Mouse (Mus musculus) 416B (cell line): ENCODE measurements at regions not wholly inside any gene's neighbourhood (a gene's known extent, or its start where the extent isn't known, plus 50 kb on each side); places are given as distances from the start of the nearest gene placed in this dataset.

ENCODE experiments used
- DNase-seq: peaks from one replicate; pipeline ENCODE4 v3.0.0; 2011; ENCODE audit warnings: low read depth

- no peak for DNase-seq
Observed at GRCm38 (mm10) chrX:42332906-42333305, 156.6 kb upstream of the Tex13c2 start.

- DNase-seq, result no peak
Observed at GRCm38 (mm10) chrX:42333631-42334030, 155.9 kb upstream of the Tex13c2 start.

DNA sequence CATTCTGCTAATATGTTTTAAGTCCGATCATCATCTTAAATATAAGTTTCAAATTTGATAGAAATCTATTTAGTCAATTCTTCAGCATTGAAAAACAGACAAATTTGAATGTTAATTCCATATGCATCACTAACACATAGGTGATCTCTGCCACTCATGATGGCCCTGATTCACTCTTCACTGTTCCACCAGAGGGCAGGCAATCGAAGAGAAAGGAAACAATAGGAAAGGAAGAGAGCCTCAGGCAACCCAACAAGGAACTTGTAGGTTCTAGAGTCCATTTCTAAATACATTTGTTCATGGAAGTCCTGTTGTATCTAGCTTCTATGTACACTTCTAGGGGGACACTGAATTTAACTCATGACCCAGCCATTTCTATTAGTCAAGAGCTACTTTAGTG, 154.7 kb upstream of the Tex13c2 start:
- peak; percentile 23 for DNase-seq

- no peak for DNase-seq
Observed at GRCm38 (mm10) chrX:42336772-42337171, 152.7 kb upstream of the Tex13c2 start.

GRCm38 (mm10) chrX:42342362-42342761, 147.1 kb upstream of the Tex13c2 start:
- no peak for DNase-seq

DNA sequence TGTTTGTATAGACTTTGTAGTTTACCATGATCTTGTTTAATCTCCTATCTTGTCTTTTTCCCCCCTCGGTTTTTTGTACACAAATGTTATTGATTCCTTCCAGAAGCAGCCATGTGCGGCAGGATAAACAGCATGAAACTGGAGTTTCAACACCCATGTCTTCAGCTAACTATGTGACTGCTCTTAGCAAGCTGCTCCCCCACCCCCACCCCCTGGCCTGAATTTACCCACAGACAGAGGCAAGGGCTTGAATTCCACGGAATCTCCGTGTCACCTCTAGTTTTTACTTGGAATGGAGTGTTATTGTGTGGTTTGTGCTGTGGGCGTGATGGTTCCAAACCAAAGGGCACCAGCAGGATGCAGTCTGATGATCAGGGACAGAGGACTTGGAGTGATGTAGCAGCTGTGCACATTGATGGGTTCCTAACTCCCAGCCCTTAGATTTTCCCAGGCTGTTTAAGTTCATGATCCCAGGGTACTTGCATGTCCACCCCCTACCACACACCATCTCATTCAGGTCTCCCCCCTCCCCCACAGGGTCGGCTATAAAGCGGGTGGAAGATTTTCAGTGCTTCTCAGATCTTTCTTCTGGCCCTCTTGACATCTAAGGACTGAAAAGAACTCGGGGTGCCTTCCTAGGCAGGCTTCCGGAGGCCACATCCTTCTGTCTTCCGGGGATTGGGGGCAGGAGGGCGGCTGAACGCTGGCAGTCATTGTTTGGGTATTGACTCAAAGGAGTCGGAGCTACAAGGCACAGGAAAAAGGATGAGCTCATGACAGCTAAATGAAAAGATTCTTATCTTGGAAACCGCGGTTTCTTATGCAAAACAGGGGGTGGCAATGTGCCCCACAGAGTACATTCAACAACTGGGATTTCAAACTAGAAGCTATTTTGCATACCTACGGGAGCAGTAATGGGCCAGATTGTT, 146.3 kb upstream of the Tex13c2 start:
- peak; percentile 59 for DNase-seq

DNA sequence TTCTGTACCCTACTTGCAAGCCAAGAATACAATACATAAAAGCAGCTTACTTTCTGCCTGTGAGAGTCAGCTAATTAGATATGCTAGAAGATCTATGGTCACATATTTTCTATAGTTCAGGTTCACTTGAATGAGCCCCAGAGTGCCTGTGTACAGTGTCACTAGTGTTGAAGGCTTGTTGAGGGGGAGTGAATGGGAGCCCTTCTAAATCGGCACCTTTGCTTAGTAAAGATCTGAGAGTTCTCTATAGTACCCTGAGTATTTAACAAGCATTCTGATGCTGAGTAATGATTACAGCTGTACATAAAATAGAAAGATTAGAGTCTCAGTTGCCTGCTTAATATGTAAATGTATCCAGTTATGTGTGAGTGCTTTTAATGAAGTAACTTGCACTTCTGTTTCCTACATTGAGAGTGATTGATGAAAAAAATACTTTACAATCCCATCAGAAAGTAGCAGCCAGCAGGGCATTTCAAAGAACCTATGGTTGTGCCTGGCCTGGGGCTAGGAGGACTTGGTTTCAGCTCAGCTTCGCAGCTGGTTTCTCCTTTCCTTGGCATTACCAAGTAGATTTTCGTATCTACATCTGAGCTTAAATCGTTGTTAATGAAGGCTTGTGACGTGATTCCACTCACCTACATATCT, 136.8 kb upstream of the Tex13c2 start:
- no peak for DNase-seq

- no peak for DNase-seq
Observed at GRCm38 (mm10) chrX:42359381-42360172, 129.9 kb upstream of the Tex13c2 start.

DNA sequence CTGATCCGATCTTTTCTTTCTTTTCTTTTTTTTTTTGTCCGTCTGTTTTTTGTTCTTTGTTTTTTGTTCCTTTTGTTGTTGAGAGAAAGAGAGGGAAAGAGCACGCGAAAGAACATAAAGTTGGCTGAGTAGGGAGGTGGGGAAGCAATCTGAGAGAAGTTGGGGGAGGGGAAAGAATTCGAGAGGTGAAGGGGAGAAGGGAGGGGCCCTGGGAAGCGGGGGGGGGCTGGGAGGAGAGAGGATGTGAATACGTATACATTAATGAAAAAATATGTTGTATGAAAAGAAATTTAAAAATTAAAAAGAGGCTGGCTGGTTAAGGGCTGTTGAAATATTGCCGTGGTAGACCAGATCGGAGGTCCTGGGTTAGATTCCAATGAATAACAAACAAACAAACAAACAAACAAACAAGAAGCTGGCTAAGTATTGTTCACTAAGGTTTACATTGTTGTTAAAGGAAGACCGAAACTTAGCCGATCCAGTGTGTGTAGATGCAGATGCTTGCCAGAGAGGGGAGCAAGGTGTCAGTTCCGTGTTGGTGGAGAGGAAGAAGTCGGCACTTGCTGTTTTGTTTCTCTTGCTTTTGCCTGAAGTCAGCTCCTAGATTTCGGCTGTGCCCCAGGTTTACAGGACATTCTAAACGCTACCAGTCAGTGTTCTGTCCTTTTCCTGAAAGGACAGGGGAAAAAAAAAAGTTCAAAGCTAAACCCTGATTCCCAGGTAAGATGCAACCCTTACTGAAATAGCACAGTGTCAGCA, 129.1 kb upstream of the Tex13c2 start:
- no peak for DNase-seq

DNA sequence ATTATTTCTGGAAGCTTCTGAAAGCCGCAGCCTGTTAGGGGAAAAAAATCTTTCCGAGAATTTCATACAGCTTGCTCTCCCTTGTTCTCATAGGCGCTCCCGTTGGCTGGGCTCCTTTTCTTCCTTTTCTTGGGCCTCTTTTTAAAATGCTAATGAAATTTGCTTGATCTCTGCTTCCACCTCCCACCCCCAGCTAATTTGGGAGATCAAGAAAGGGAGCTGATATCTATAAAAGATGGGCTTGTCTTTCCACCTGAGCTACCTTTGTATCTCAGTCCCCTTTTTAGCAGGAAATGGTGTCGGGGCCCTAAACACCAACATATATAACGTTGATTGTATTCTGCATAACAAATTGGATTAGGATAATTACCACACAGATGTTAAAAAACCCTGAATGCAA, 128.5 kb upstream of the Tex13c2 start:
- no peak for DNase-seq

DNA sequence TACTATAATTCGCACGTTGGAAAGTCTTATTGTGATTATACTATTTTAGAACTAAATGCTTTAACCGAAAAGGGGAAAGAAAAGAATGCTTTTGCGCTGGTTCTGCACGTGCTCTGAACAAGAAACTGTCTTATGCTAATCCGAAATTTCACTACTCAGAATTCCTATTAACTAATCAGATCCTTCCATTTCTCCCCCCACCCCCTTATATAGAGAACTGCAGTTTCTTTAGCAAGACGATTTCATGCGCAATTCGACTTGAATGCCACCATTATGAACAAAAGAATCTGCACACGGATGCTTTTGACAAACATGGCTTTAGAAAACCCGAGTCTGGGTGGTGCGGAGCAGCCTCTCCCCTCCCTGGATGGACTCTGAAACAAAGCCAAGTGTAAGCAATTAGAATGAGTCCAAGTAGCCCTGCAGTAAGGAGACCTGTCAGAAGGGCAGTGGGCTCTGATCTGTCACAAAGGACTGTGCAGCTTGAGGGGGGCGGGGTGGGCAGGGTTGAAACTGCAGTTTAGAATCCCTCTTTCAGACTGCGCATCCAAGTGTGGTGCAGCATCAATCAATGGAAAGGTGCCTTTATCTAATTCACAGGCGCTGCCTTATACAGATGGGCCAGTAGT, 128.0 kb upstream of the Tex13c2 start:
- DNase-seq, result no peak

GRCm38 (mm10) chrX:42364137-42364536, 125.4 kb upstream of the Tex13c2 start:
- DNase-seq, result no peak

DNA sequence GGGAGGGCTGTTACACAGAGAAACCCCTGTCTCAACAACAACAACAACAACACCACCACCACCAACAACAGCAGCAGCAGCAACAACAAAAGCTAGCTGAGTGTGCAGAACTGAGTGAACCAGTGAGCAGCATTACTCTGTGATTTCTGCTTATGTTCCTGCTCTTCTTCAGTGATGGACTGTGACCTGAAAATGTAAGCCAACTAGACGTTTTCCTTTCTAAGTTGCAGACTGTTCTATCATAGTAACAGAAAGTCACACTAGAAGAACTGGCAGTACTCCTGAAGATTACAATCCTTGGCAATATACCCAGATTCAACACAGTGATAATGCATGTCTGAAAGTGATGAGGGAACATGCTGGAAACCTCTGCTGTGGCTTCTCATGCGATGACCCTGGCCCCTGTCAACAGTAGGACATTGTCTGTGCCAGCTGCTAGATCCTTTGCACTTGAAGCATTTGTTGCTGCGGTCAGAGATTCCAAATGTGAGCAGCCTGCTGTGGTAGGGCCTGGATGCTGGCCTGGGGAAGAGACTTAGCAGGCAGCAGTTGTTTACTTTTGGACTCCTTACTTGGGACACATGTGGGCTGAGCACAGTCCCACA, 115.6 kb upstream of the Tex13c2 start:
- DNase-seq, result no peak

DNA sequence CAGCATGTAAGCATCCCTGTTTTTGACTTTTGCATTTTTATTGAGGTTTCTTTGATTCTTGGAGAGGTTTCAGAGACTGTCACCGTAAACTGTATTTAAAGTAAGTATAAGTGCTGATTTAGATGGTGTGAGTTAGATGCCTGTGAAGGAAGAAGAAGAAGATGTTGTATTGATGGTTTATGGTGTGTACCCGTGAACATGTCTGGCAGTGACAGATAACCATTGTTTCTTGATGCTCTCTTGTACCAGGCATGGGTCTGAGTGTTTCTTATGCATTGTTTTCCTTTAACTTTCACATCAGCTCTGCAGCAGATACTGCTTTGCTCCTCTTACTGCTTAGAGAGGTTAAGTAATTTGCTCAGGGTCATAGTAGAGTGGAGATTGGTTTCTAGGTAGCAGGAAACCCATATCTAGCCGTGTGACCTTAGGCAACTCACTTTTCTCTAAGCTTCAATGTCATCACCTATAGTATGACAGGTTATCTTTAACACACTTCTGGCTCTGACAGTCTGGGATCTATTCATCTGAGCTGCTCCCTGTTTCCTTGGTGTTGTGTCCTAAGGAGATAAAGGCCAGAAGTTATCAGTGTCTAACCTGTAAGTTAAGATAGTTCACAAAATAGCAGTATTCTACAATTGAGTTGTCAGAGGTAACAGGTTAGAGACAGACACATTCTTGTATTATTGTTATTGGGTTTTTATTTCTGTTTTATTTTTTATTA, 95.5 kb upstream of the Tex13c2 start:
- no peak for DNase-seq

GRCm38 (mm10) chrX:42396441-42396840, 93.0 kb upstream of the Tex13c2 start:
- no peak for DNase-seq

GRCm38 (mm10) chrX:42398836-42399235, 90.7 kb upstream of the Tex13c2 start:
- DNase-seq, result no peak

DNA sequence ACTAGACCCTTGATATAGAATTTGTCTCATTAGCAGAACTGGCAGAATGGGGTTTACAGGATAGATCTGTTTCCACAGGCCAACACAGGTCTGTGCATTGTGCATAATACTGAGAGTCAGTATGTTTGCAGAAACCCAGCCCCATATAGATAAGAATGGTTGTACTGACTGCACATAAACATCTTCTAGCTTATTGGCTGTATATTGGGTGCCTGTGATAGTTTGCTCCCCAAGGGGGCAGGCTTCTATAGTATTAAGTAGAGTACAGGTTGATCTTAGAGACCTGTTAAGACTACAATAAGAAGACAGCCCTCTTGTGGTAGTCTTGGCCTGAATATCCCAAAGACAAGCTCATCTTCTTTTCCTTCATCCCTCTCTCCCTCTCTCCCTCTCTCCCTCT, 90.1 kb upstream of the Tex13c2 start:
- peak; percentile 57 for DNase-seq

DNA sequence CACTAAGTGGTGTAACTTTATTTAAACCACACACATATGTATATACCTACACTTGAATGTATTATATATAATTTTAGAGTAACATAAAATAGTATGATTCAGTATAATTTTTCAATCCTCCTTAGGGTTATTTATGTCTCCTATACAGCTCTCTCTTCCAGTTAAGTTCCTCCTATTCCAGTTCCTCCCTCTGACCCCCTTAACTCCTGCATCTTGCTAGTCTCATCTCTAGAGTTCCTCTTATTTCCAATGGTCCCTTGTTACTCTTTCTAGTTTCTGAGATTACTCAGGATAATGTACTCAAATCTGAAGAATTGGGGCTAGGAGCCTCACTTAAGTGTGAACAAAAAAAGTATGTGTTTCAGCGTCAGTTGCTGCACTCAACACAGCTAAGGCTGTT, 88.4 kb upstream of the Tex13c2 start:
- DNase-seq, result no peak

GRCm38 (mm10) chrX:42401564-42402334, 87.7 kb upstream of the Tex13c2 start:
- DNase-seq, result peak; percentile 57

GRCm38 (mm10) chrX:42402335-42402605, 87.2 kb upstream of the Tex13c2 start:
- DNase-seq, result no peak
